Mouse (Mus musculus) gastrocnemius, postnatal 14 days (tissue): ENCODE data around the gene Cipc. TPM values are rescaled to one million over a fixed set of nuclear protein-coding genes. Genes with fewer than 3 reads are reported as not detected.

ENCODE experiments used
- DNase-seq: peaks from one replicate; pipeline ENCODE4 v3.0.0; 2021; ENCODE audit warnings: mixed read lengths
- intact Hi-C: fragments of 180-260 bp; cut with DNase I; formaldehyde crosslinking; loops from one replicate; pipeline ENCODE4 v1.15.1; 2025; ENCODE audit warnings: low total_unique reads
- total RNA-seq, 2 experiments: library from RNA; stranded (reverse); gene quantifications; 2 replicates each; pipeline ENCODE4 v1.2.3; 2021

The Cipc gene
- total RNA-seq, 2 experiments from 2014 or later = 20.2 to 20.3 TPM

GRCm38 (mm10) chr12:86981180-86981579, 34.3 kb downstream of the Cipc start:
- intact Hi-C loops = no loop called here
- no peak for DNase-seq

GRCm38 (mm10) chr12:86983470-86984193, 36.8 kb downstream of the Cipc start:
- intact Hi-C loops = no loop called here
- peak; percentile 59 for DNase-seq

GRCm38 (mm10) chr12:86984194-86984555, 37.3 kb downstream of the Cipc start:
- peak; percentile 33 for DNase-seq
- intact Hi-C loops = no loop called here

- intact Hi-C loops = no loop called here
- DNase-seq = no peak
These were observed 39.7 kb downstream of the Cipc start for GRCm38 (mm10) chr12:86986562-86986961.

GRCm38 (mm10) chr12:86988227-86988626, 41.4 kb downstream of the Cipc start:
- DNase-seq = no peak
- intact Hi-C loops = no loop called here

GRCm38 (mm10) chr12:86989378-86989777, 42.5 kb downstream of the Cipc start:
- no peak for DNase-seq
- intact Hi-C loops = no loop called here

GRCm38 (mm10) chr12:86989890-86990754, 43.3 kb downstream of the Cipc start, which contains the start of gene Zdhhc22:
Gene Zdhhc22, minus strand, starts transcription at chr12:86990430.
- intact Hi-C loops = no loop called here
- DNase-seq = peak; percentile 26

- no peak for DNase-seq
- intact Hi-C loops = no loop called here
These were observed 43.9 kb downstream of the Cipc start for GRCm38 (mm10) chr12:86990755-86991110.

GRCm38 (mm10) chr12:86994166-86994565, 47.3 kb downstream of the Cipc start:
- DNase-seq = no peak
- intact Hi-C loops = no loop called here

GRCm38 (mm10) chr12:86994776-86995175, 47.9 kb downstream of the Cipc start:
- intact Hi-C loops = no loop called here
- no peak for DNase-seq

- DNase-seq = no peak
- intact Hi-C loops = no loop called here
These were observed 49.1 kb downstream of the Cipc start for GRCm38 (mm10) chr12:86995931-86996330.

GRCm38 (mm10) chr12:86998699-86999098, 51.9 kb downstream of the Cipc start:
- intact Hi-C loops = no loop called here
- no peak for DNase-seq

- intact Hi-C loops = no loop called here
These were observed 52.5 kb downstream of the Cipc start for GRCm38 (mm10) chr12:86999283-86999820.

GRCm38 (mm10) chr12:87000151-87000839, 53.5 kb downstream of the Cipc start:
- intact Hi-C loops = loop anchor here (5.0 kb wide), 1 partner anchor 57 kb away; no protein-coding TSS in a partner anchor
- DNase-seq = no peak

More at GRCm38 (mm10) chr12:86999283-86999820, 52.5 kb downstream of the Cipc start:
- no peak for DNase-seq

- intact Hi-C loops = loop anchor here (5.0 kb wide), 1 partner anchor 56 kb away; no protein-coding TSS in a partner anchor
- no peak for DNase-seq
These were observed 54.0 kb downstream of the Cipc start for GRCm38 (mm10) chr12:87000840-87001176.

GRCm38 (mm10) chr12:87002209-87002608, 55.4 kb downstream of the Cipc start:
- no peak for DNase-seq
- intact Hi-C loops = loop anchor here (5.0 kb wide), 1 partner anchor 55 kb away; no protein-coding TSS in a partner anchor

GRCm38 (mm10) chr12:87002815-87003214, 56.0 kb downstream of the Cipc start:
- intact Hi-C loops = loop anchor here (5.0 kb wide), 1 partner anchor 54 kb away; no protein-coding TSS in a partner anchor
- DNase-seq = no peak

GRCm38 (mm10) chr12:87003606-87004005, 56.8 kb downstream of the Cipc start:
- DNase-seq = no peak
- intact Hi-C loops = loop anchor here (5.0 kb wide), 1 partner anchor 54 kb away; no protein-coding TSS in a partner anchor

GRCm38 (mm10) chr12:87004596-87004995, 57.8 kb downstream of the Cipc start:
- no peak for DNase-seq
- intact Hi-C loops = loop anchor here (5.0 kb wide), 1 partner anchor 53 kb away; no protein-coding TSS in a partner anchor
